Mouse (Mus musculus): Measurements from ENCODE around the gene Mrps17. TPM values are rescaled to one million over a fixed set of nuclear protein-coding genes. Genes with fewer than 3 reads are reported as not detected.
A peak's percentile ranks its signal among the peaks of the same experiment; 100 is the strongest.
"Not testable (repeated sequence)": the region's sequence is repeated elsewhere in the genome, so short reads cannot be mapped to it uniquely, and the experiment has no call there.

The Mrps17 gene
- polyA plus RNA-seq (2015; fragmentation: Nextera tagmentation; extraction: Ambion mirVana), result 160 and 174 TPM in 2 replicates

GRCm38 (mm10) chr5:129715326-129715861, at the start of gene Mrps17:
Mrps17 (plus strand) TSS chr5:129715497.
- ATAC-seq (ENCODE audit: insufficient read depth, low FRiP score), result peak; percentile 98
- peak within 1 kb of the TSS; percentile 83 for H3K4me2 ChIP-seq (ENCODE audit: low read depth, low read length)

GRCm38 (mm10) chr5:129666271-129666909, 48.9 kb upstream of the Mrps17 start:
- no peak overlapping the region for H3K27ac ChIP-seq (ENCODE audit: low read length)
- peaks cover 6% of the 10 kb centered on the region for H3K4me1 ChIP-seq (ENCODE audit: control insufficient read depth, insufficient read depth, low read length)
- H3K9ac ChIP-seq (ENCODE audit: low read length), result no peak overlapping the region
- 94% methylated on average over 10 of the region's 10 CpGs for WGBS
- H3K36me3 ChIP-seq (ENCODE audit: control insufficient read depth, insufficient read depth, low read length), result no peaks in the 10 kb centered on the region
- no peak overlapping the region for H3K4me2 ChIP-seq (ENCODE audit: low read depth, low read length)
- H3K9me3 ChIP-seq (replicated peaks; ENCODE audit: control insufficient read depth, low read length), result no peaks in the 10 kb centered on the region
- no peak for ATAC-seq (ENCODE audit: insufficient read depth, low FRiP score)
- H3K27me3 ChIP-seq (ENCODE audit: control insufficient read depth, insufficient read depth, low read length), result no peaks in the 10 kb centered on the region
- H3K4me3 ChIP-seq (replicated peaks; ENCODE audit: low read length), result no peak overlapping the region

More at GRCm38 (mm10) chr5:129715326-129715861, at the start of gene Mrps17:
- H3K9me3 ChIP-seq (replicated peaks; ENCODE audit: control insufficient read depth, low read length), result no peaks in the 10 kb centered on the region
- H3K4me1 ChIP-seq (ENCODE audit: control insufficient read depth, insufficient read depth, low read length), result peaks cover 8% of the 10 kb centered on the region
- peak within 1 kb of the TSS; percentile 90 for H3K9ac ChIP-seq (ENCODE audit: low read length)
- H3K36me3 ChIP-seq (ENCODE audit: control insufficient read depth, insufficient read depth, low read length), result peaks cover 30% of the 10 kb centered on the region
- WGBS, result under 1% methylated on average over 33 of the region's 33 CpGs
- no peaks in the 10 kb centered on the region for H3K27me3 ChIP-seq (ENCODE audit: control insufficient read depth, insufficient read depth, low read length)
- peak within 1 kb of the TSS; percentile 56 for H3K27ac ChIP-seq (ENCODE audit: low read length)
- peak within 1 kb of the TSS; percentile 87 for H3K4me3 ChIP-seq (replicated peaks; ENCODE audit: low read length)

GRCm38 (mm10) chr5:129667851-129668250, 47.4 kb upstream of the Mrps17 start:
- Histone ChIP-seq H3K27ac (ENCODE audit: low read length) (no peak overlapping the region), H3K27me3 (ENCODE audit: control insufficient read depth, insufficient read depth, low read length) (no peaks in the 10 kb centered on the region), H3K9me3 (replicated peaks; ENCODE audit: control insufficient read depth, low read length) (no peaks in the 10 kb centered on the region), H3K4me2 (ENCODE audit: low read depth, low read length) (no peak overlapping the region), H3K4me1 (ENCODE audit: control insufficient read depth, insufficient read depth, low read length) (peaks cover 6% of the 10 kb centered on the region), H3K4me3 (replicated peaks; ENCODE audit: low read length) (no peak overlapping the region), H3K9ac (ENCODE audit: low read length) (no peak overlapping the region), H3K36me3 (ENCODE audit: control insufficient read depth, insufficient read depth, low read length) (no peaks in the 10 kb centered on the region)
- 82% methylated on average over 4 of the region's 4 CpGs for WGBS
- no peak for ATAC-seq (ENCODE audit: insufficient read depth, low FRiP score)

GRCm38 (mm10) chr5:129669453-129670035, 45.8 kb upstream of the Mrps17 start:
- peak; percentile 53; the same call in 1 of the 2 replicates for ATAC-seq (ENCODE audit: insufficient read depth, low FRiP score)

GRCm38 (mm10) chr5:129670036-129670458, 45.2 kb upstream of the Mrps17 start, which contains the start of gene Zfp11:
Zfp11 (minus strand) TSS chr5:129670099.
- Histone ChIP-seq H3K9ac (ENCODE audit: low read length) (peak within 1 kb of the TSS; percentile 85), H3K4me2 (ENCODE audit: low read depth, low read length) (peak within 1 kb of the TSS; percentile 79), H3K27ac (ENCODE audit: low read length) (no peak within 1 kb of the TSS), H3K4me3 (replicated peaks; ENCODE audit: low read length) (peak within 1 kb of the TSS; percentile 72), H3K4me1 (ENCODE audit: control insufficient read depth, insufficient read depth, low read length) (peaks cover 6% of the 10 kb centered on the region), H3K36me3 (ENCODE audit: control insufficient read depth, insufficient read depth, low read length) (no peaks in the 10 kb centered on the region), H3K27me3 (ENCODE audit: control insufficient read depth, insufficient read depth, low read length) (no peaks in the 10 kb centered on the region), H3K9me3 (replicated peaks; ENCODE audit: control insufficient read depth, low read length) (no peaks in the 10 kb centered on the region; the same call in 1 of the 2 replicates)
- 2% methylated on average over 23 of the region's 23 CpGs for WGBS
- peak; percentile 81 for ATAC-seq (ENCODE audit: insufficient read depth, low FRiP score)

More at GRCm38 (mm10) chr5:129669453-129670035, 45.8 kb upstream of the Mrps17 start:
- Histone ChIP-seq H3K4me3 (replicated peaks; ENCODE audit: low read length) (peak overlapping the region; percentile 72), H3K27ac (ENCODE audit: low read length) (no peak overlapping the region), H3K4me1 (ENCODE audit: control insufficient read depth, insufficient read depth, low read length) (peaks cover 6% of the 10 kb centered on the region), H3K36me3 (ENCODE audit: control insufficient read depth, insufficient read depth, low read length) (no peaks in the 10 kb centered on the region), H3K27me3 (ENCODE audit: control insufficient read depth, insufficient read depth, low read length) (no peaks in the 10 kb centered on the region), H3K9ac (ENCODE audit: low read length) (peak overlapping the region; percentile 85), H3K4me2 (ENCODE audit: low read depth, low read length) (peak overlapping the region; percentile 79), H3K9me3 (replicated peaks; ENCODE audit: control insufficient read depth, low read length) (no peaks in the 10 kb centered on the region; the same call in 1 of the 2 replicates)
- under 1% methylated on average over 31 of the region's 31 CpGs for WGBS

GRCm38 (mm10) chr5:129685141-129685540, 30.2 kb upstream of the Mrps17 start:
- not testable (repeated sequence) for ATAC-seq (ENCODE audit: insufficient read depth, low FRiP score); H3K27me3 ChIP-seq (ENCODE audit: control insufficient read depth, insufficient read depth, low read length); H3K36me3 ChIP-seq (ENCODE audit: control insufficient read depth, insufficient read depth, low read length); H3K27ac ChIP-seq (ENCODE audit: low read length); H3K4me3 ChIP-seq (replicated peaks; ENCODE audit: low read length); H3K4me2 ChIP-seq (ENCODE audit: low read depth, low read length); H3K4me1 ChIP-seq (ENCODE audit: control insufficient read depth, insufficient read depth, low read length); H3K9me3 ChIP-seq (replicated peaks; ENCODE audit: control insufficient read depth, low read length); H3K9ac ChIP-seq (ENCODE audit: low read length)
- WGBS, result 93% methylated on average over 5 of the region's 5 CpGs

GRCm38 (mm10) chr5:129687621-129688020, 27.7 kb upstream of the Mrps17 start:
- H3K4me2 ChIP-seq (ENCODE audit: low read depth, low read length), result no peak overlapping the region
- H3K27ac ChIP-seq (ENCODE audit: low read length), result no peak overlapping the region
- no peak overlapping the region for H3K9ac ChIP-seq (ENCODE audit: low read length)
- H3K4me1 ChIP-seq (ENCODE audit: control insufficient read depth, insufficient read depth, low read length), result no peaks in the 10 kb centered on the region
- no peaks in the 10 kb centered on the region for H3K27me3 ChIP-seq (ENCODE audit: control insufficient read depth, insufficient read depth, low read length)
- H3K4me3 ChIP-seq (replicated peaks; ENCODE audit: low read length), result no peak overlapping the region
- 72% methylated on average over 7 of the region's 7 CpGs for WGBS
- no peaks in the 10 kb centered on the region for H3K36me3 ChIP-seq (ENCODE audit: control insufficient read depth, insufficient read depth, low read length)
- ATAC-seq (ENCODE audit: insufficient read depth, low FRiP score), result no peak
- H3K9me3 ChIP-seq (replicated peaks; ENCODE audit: control insufficient read depth, low read length), result no peaks in the 10 kb centered on the region

- WGBS, result 77% methylated on average over 3 of the region's 3 CpGs
- Histone ChIP-seq H3K9me3 (replicated peaks; ENCODE audit: control insufficient read depth, low read length) (no peaks in the 10 kb centered on the region), H3K4me2 (ENCODE audit: low read depth, low read length) (no peak overlapping the region), H3K36me3 (ENCODE audit: control insufficient read depth, insufficient read depth, low read length) (no peaks in the 10 kb centered on the region), H3K27ac (ENCODE audit: low read length) (no peak overlapping the region), H3K27me3 (ENCODE audit: control insufficient read depth, insufficient read depth, low read length) (no peaks in the 10 kb centered on the region), H3K4me3 (replicated peaks; ENCODE audit: low read length) (no peak overlapping the region), H3K4me1 (ENCODE audit: control insufficient read depth, insufficient read depth, low read length) (no peaks in the 10 kb centered on the region), H3K9ac (ENCODE audit: low read length) (no peak overlapping the region)
- ATAC-seq (ENCODE audit: insufficient read depth, low FRiP score), result no peak
Observed at GRCm38 (mm10) chr5:129690528-129690927, 24.8 kb upstream of the Mrps17 start.

GRCm38 (mm10) chr5:129700506-129700905, 14.8 kb upstream of the Mrps17 start:
- H3K9ac ChIP-seq (ENCODE audit: low read length), result no peak overlapping the region
- no peaks in the 10 kb centered on the region for H3K36me3 ChIP-seq (ENCODE audit: control insufficient read depth, insufficient read depth, low read length)
- H3K27ac ChIP-seq (ENCODE audit: low read length), result no peak overlapping the region
- H3K4me2 ChIP-seq (ENCODE audit: low read depth, low read length), result 0 out of 2 replicates have a peak overlapping the region, but pooled peaks have one; percentile 15
- H3K4me1 ChIP-seq (ENCODE audit: control insufficient read depth, insufficient read depth, low read length), result no peaks in the 10 kb centered on the region
- WGBS, result 32% methylated on average over 2 of the region's 2 CpGs
- H3K9me3 ChIP-seq (replicated peaks; ENCODE audit: control insufficient read depth, low read length), result no peaks in the 10 kb centered on the region
- no peaks in the 10 kb centered on the region for H3K27me3 ChIP-seq (ENCODE audit: control insufficient read depth, insufficient read depth, low read length)
- no peak overlapping the region; the same call in 1 of the 2 replicates for H3K4me3 ChIP-seq (replicated peaks; ENCODE audit: low read length)
- no peak for ATAC-seq (ENCODE audit: insufficient read depth, low FRiP score)
